Mouse (Mus musculus) bone marrow, adult 2 months (tissue): ENCODE measurements around the gene Myh1.

Experiments used
- CTCF ChIP-seq: fragments of 200-500 bp; IDR thresholded peaks from 2 replicates; pipeline ENCODE4 v1.5.1; 2011; ENCODE audit warnings: low read length, control low read depth; ENCODE audit not compliant: control insufficient read depth, insufficient read depth
- POLR2A ChIP-seq: fragments of 200-500 bp; IDR thresholded peaks from 2 replicates; pipeline ENCODE4 v1.6.1; 2011; ENCODE audit warnings: low read depth, mild to moderate bottlenecking, control low read depth, low read length, borderline replicate concordance; ENCODE audit not compliant: control insufficient read depth

- no peak for TF ChIP-seq CTCF
- no peak for TF ChIP-seq POLR2A
Measured at GRCm38 (mm10) chr11:67170727-67171126, 29.1 kb upstream of the Myh1 start, which contains the start of gene Myh2.
